47 mouse cellular contexts compared by ENCODE assay signal in the genomic region with DNA sequence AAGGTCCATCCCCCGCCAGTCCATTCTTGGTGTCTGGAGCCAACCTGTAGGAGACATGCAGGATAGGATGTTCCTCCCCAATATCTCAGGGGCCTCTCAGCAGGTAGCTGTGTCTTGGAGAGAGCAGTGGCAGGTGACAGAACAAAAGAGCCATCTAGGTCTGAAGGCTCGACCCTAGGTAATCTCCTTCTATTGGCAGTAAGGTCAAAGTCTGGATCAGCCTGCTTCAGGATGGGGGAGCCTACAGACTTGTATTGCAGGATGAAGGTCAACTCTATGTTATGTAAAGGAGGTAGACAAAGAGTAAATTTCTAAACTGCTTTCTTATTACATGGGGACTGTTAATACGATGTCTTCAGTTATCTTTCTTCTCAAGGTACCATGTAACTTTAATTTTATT. TPM values are rescaled to one million over a fixed set of nuclear protein-coding genes. Genes with fewer than 3 reads are reported as not detected.
"Had no signal": no experiment of that assay in that cellular context is flagged by ENCODE, and none has a peak within 500 bp of the region (broad histone marks: within the 10 kb centered on the region; RNA-seq: fewer than 3 reads in every experiment).

No protein-coding gene starts in this region.

- H3K4me2 ChIP-seq: limb, embryonic 12.5 days; limb, embryonic 13.5 days; limb, embryonic 15.5 days; liver, embryonic 11.5 days; liver, embryonic 12.5 days; liver, embryonic 13.5 days; liver, embryonic 15.5 days; lung, embryonic 14.5 days; lung, embryonic 15.5 days; midbrain, embryonic 11.5 days; midbrain, embryonic 12.5 days; midbrain, embryonic 13.5 days; midbrain, embryonic 15.5 days; neural tube, embryonic 12.5 days had no signal

- H3K4me3 ChIP-seq: limb, embryonic 10.5 days; limb, embryonic 12.5 days; limb, embryonic 13.5 days; limb, embryonic 15.5 days; liver, embryonic 12.5 days; liver, embryonic 13.5 days; liver, embryonic 15.5 days; lung, embryonic 15.5 days; megakaryocyte, embryonic 14.5 days; midbrain, embryonic 10.5 days; midbrain, embryonic 12.5 days; midbrain, embryonic 13.5 days; midbrain, embryonic 15.5 days; myocyte; neural tube, embryonic 12.5 days had no signal

- H3K9me3 ChIP-seq: limb, embryonic 10.5 days; liver, embryonic 12.5 days; liver, embryonic 15.5 days; lung, embryonic 15.5 days; megakaryocyte, embryonic 14.5 days; midbrain, embryonic 10.5 days; midbrain, embryonic 12.5 days; neural tube, embryonic 12.5 days had no signal

- H3K4me1 ChIP-seq: limb, embryonic 10.5 days; limb, embryonic 12.5 days; limb, embryonic 13.5 days; limb, embryonic 15.5 days; liver, embryonic 12.5 days; liver, embryonic 13.5 days; liver, embryonic 15.5 days; lung, embryonic 15.5 days; megakaryocyte, embryonic 14.5 days; midbrain, embryonic 10.5 days; midbrain, embryonic 12.5 days; midbrain, embryonic 13.5 days; midbrain, embryonic 15.5 days; neural tube, embryonic 12.5 days had no signal

- DNase-seq: left cerebral cortex, postnatal 4 days; liver; liver, embryonic 13.5 days; liver, postnatal 0 days; lung, adult 18-20 months; lung, adult 2 months; lung, embryonic 14.5 days; lung, postnatal 10 days; lung, postnatal 14 days; lung, postnatal 36 days; lung, postnatal 4 days; midbrain, embryonic 14.5 days had no signal

- H3K27ac ChIP-seq: limb, embryonic 10.5 days; limb, embryonic 12.5 days; limb, embryonic 13.5 days; limb, embryonic 15.5 days; liver, embryonic 12.5 days; liver, embryonic 13.5 days; liver, embryonic 14.5 days; liver, embryonic 15.5 days; lung, embryonic 15.5 days; macrophage; midbrain, embryonic 10.5 days; midbrain, embryonic 12.5 days; midbrain, embryonic 13.5 days; midbrain, embryonic 15.5 days; neural tube, embryonic 12.5 days had no signal

- H3K36me3 ChIP-seq: limb, embryonic 10.5 days; limb, embryonic 12.5 days; limb, embryonic 13.5 days; limb, embryonic 15.5 days; liver, embryonic 12.5 days; liver, embryonic 13.5 days; liver, embryonic 15.5 days; lung, embryonic 15.5 days; midbrain, embryonic 10.5 days; midbrain, embryonic 12.5 days; midbrain, embryonic 13.5 days; midbrain, embryonic 15.5 days; neural tube, embryonic 12.5 days had no signal

- H3K9ac ChIP-seq: limb, embryonic 12.5 days; limb, embryonic 13.5 days; limb, embryonic 15.5 days; liver, embryonic 12.5 days; liver, embryonic 13.5 days; liver, embryonic 14.5 days; liver, embryonic 15.5 days; liver, postnatal 0 days; lung, embryonic 14.5 days; lung, embryonic 15.5 days; midbrain, embryonic 12.5 days; midbrain, embryonic 13.5 days; midbrain, embryonic 15.5 days; neural tube, embryonic 12.5 days had no signal

- ATAC-seq: liver, embryonic 12.5 days; liver, postnatal 0 days; lung, postnatal 0 days; midbrain, embryonic 13.5 days; midbrain, embryonic 15.5 days; midbrain, embryonic 16.5 days had no signal

- H3K27me3 ChIP-seq: limb, embryonic 12.5 days; limb, embryonic 13.5 days; limb, embryonic 15.5 days; liver, embryonic 12.5 days; liver, embryonic 13.5 days; liver, embryonic 15.5 days; lung, embryonic 15.5 days; megakaryocyte, embryonic 14.5 days; midbrain, embryonic 12.5 days; midbrain, embryonic 13.5 days; midbrain, embryonic 15.5 days; neural tube, embryonic 12.5 days had no signal

RNA-seq across cellular contexts. Expression of gene Defb8, which starts 21.6 kb away (rescaled TPM):
- total RNA-seq: left cerebral cortex, postnatal 10 days; left cerebral cortex, postnatal 14 days; left cerebral cortex, postnatal 25 days; left cerebral cortex, postnatal 36 days; left cerebral cortex, postnatal 4 days; liver, adult 2 months; megakaryocyte progenitor cell, adult 5-6 weeks; megakaryocyte, adult 5-6 weeks; megakaryocyte-erythroid progenitor cell, adult 5-6 weeks; midbrain, postnatal 0 days; monocyte, adult 5-6 weeks had no signal
- polyA plus RNA-seq: limb, embryonic 10.5 days; limb, embryonic 11.5 days; limb, embryonic 12.5 days; limb, embryonic 13.5 days; limb, embryonic 14.5 days; limb, embryonic 15.5 days; liver, adult 2 months; liver, embryonic 11.5 days; liver, embryonic 12.5 days; liver, embryonic 13.5 days; liver, embryonic 14.5 days; liver, embryonic 15.5 days; liver, embryonic 16.5 days; liver, postnatal 0 days; lung, adult 2 months; lung, embryonic 14.5 days; lung, embryonic 15.5 days; lung, embryonic 16.5 days; lung, postnatal 0 days; macrophage; midbrain, embryonic 10.5 days; midbrain, embryonic 11.5 days; midbrain, embryonic 12.5 days; midbrain, embryonic 13.5 days; midbrain, embryonic 14.5 days; midbrain, embryonic 15.5 days; midbrain, embryonic 16.5 days; midbrain, postnatal 0 days; myocyte; neural tube, embryonic 11.5 days; neural tube, embryonic 12.5 days had no signal

RNA-seq across cellular contexts. Expression of gene Defb7, which starts 25.9 kb away (rescaled TPM):
- total RNA-seq: left cerebral cortex, postnatal 10 days; left cerebral cortex, postnatal 14 days; left cerebral cortex, postnatal 25 days; left cerebral cortex, postnatal 36 days; left cerebral cortex, postnatal 4 days; liver, adult 2 months; megakaryocyte progenitor cell, adult 5-6 weeks; megakaryocyte, adult 5-6 weeks; megakaryocyte-erythroid progenitor cell, adult 5-6 weeks; midbrain, postnatal 0 days; monocyte, adult 5-6 weeks had no signal
- polyA plus RNA-seq: limb, embryonic 10.5 days; limb, embryonic 11.5 days; limb, embryonic 12.5 days; limb, embryonic 13.5 days; limb, embryonic 14.5 days; limb, embryonic 15.5 days; liver, adult 2 months; liver, embryonic 11.5 days; liver, embryonic 12.5 days; liver, embryonic 13.5 days; liver, embryonic 14.5 days; liver, embryonic 15.5 days; liver, embryonic 16.5 days; liver, postnatal 0 days; lung, adult 2 months; lung, embryonic 14.5 days; lung, embryonic 15.5 days; lung, embryonic 16.5 days; lung, postnatal 0 days; macrophage; midbrain, embryonic 10.5 days; midbrain, embryonic 11.5 days; midbrain, embryonic 12.5 days; midbrain, embryonic 13.5 days; midbrain, embryonic 14.5 days; midbrain, embryonic 15.5 days; midbrain, embryonic 16.5 days; midbrain, postnatal 0 days; myocyte; neural tube, embryonic 11.5 days; neural tube, embryonic 12.5 days had no signal
